Mouse (Mus musculus): ENCODE data around the gene Cd300a. TPM values are rescaled to one million over a fixed set of nuclear protein-coding genes. Genes with fewer than 3 reads are reported as not detected.
"Not testable (repeated sequence)": the region's sequence is repeated elsewhere in the genome, so short reads cannot be mapped to it uniquely, and the experiment has no call there.

The Cd300a gene
- total RNA-seq, 2 experiments from 2014 or later = 1.3 to 2.0 TPM

GRCm38 (mm10) chr11:114903224-114903623 lies 13.4 kb downstream of the Cd300a start:
- DNase-seq (ENCODE audit: low spot score in 2 of 2) = no peak

GRCm38 (mm10) chr11:114907567-114907966 lies 17.7 kb downstream of the Cd300a start:
- DNase-seq (ENCODE audit: low spot score in 2 of 2) = no peak

GRCm38 (mm10) chr11:114908086-114908485 lies 18.2 kb downstream of the Cd300a start:
- DNase-seq (ENCODE audit: low spot score in 2 of 2) = no peak

GRCm38 (mm10) chr11:114909538-114909937 lies 19.7 kb downstream of the Cd300a start:
- not testable (repeated sequence) for DNase-seq (ENCODE audit: low spot score in 2 of 2)

GRCm38 (mm10) chr11:114912847-114913246 lies 23.0 kb downstream of the Cd300a start:
- peak; percentile 55 to 72 for DNase-seq (ENCODE audit: low spot score in 2 of 2)

GRCm38 (mm10) chr11:114914978-114915377 lies 25.1 kb downstream of the Cd300a start:
- DNase-seq (ENCODE audit: low spot score in 2 of 2) = no peak

GRCm38 (mm10) chr11:114917120-114917519 lies 27.3 kb downstream of the Cd300a start:
- DNase-seq (ENCODE audit: low spot score in 2 of 2) = no peak

GRCm38 (mm10) chr11:114922439-114922838 lies 32.6 kb downstream of the Cd300a start:
- DNase-seq (ENCODE audit: low spot score in 2 of 2) = no peak

- no peak for DNase-seq (ENCODE audit: low spot score in 2 of 2)
These were observed 34.1 kb downstream of the Cd300a start for GRCm38 (mm10) chr11:114923961-114924360.

GRCm38 (mm10) chr11:114929581-114929980 lies 39.7 kb downstream of the Cd300a start:
- DNase-seq (ENCODE audit: low spot score in 2 of 2) = no peak

- no peak for DNase-seq (ENCODE audit: low spot score in 2 of 2)
These were observed 41.2 kb downstream of the Cd300a start for GRCm38 (mm10) chr11:114931041-114931440.

GRCm38 (mm10) chr11:114933591-114933990 lies 43.8 kb downstream of the Cd300a start:
- DNase-seq (ENCODE audit: low spot score in 2 of 2) = no peak

- no peak for DNase-seq (ENCODE audit: low spot score in 2 of 2)
These were observed 44.3 kb downstream of the Cd300a start, which contains the start of gene Cd300lb for GRCm38 (mm10) chr11:114934144-114934543. Gene Cd300lb (minus strand): TSS chr11:114934386.

Other genes starting within 250 kb of the Cd300a start
- gene Rpl38, start 221.5 kb upstream of the Cd300a start, total RNA-seq (2021) = 1,000 to 10,000 TPM; 1,199 to 1,226 TPM
- 100 to 1,000 TPM; 101 to 108 TPM for gene Ttyh2, start 214.6 kb upstream of the Cd300a start, total RNA-seq (2021)
- 1 to 10 TPM; 1.3 to 2.0 TPM for gene Dnaic2, start 162.6 kb upstream of the Cd300a start, total RNA-seq (2021)
- 1 to 10 TPM; 3.4 to 5.6 TPM for gene Kif19a, start 124.7 kb upstream of the Cd300a start, total RNA-seq (2021)
- gene Btbd17, start 94.1 kb upstream of the Cd300a start, total RNA-seq (2021) = 1 to 10 TPM; 3.6 to 4.4 TPM
- gene Gpr142, start 91.1 kb upstream of the Cd300a start, total RNA-seq (2021) = not detected
- 10 to 100 TPM; 51.0 to 57.9 TPM for gene Gprc5c, start 38.9 kb upstream of the Cd300a start, total RNA-seq (2021)
- 1 to 10 TPM in 1 of 2 experiments, under 1 TPM in 1; 0.49 to 1.1 TPM for gene Cd300lb, start 44.3 kb downstream of the Cd300a start, total RNA-seq (2021)
- gene Cd300c, start 79.1 kb downstream of the Cd300a start, total RNA-seq (2021) = not detected
- gene Cd300ld, start 99.9 kb downstream of the Cd300a start, total RNA-seq (2021) = under 1 TPM; 0.36 to 0.47 TPM
- 1 to 10 TPM; 1.6 to 2.2 TPM for gene Cd300c2, start 111.8 kb downstream of the Cd300a start, total RNA-seq (2021)
- gene Cd300ld2, start 126.2 kb downstream of the Cd300a start, total RNA-seq (2021) = not detected
- gene Cd300ld4, start 137.0 kb downstream of the Cd300a start, total RNA-seq (2021) = 1 to 10 TPM in 1 of 2 experiments, not detected in 1; 1.4 TPM
- gene Cd300ld5, start 147.7 kb downstream of the Cd300a start, total RNA-seq (2021) = 1 to 10 TPM; 2.5 to 3.2 TPM
- 1 to 10 TPM; 3.9 to 4.7 TPM for gene Cd300ld3, start 158.4 kb downstream of the Cd300a start, total RNA-seq (2021)
- gene Cd300e, start 172.1 kb downstream of the Cd300a start, total RNA-seq (2021) = under 1 TPM in 1 of 2 experiments, not detected in 1; 0.29 TPM
- gene Rab37, start 201.4 kb downstream of the Cd300a start, total RNA-seq (2021) = 1 to 10 TPM; 1.0 to 1.3 TPM
- gene Cd300lf, start 244.0 kb downstream of the Cd300a start, total RNA-seq (2021) = under 1 TPM; 0.49 TPM